Mouse (Mus musculus) myocyte (in vitro differentiated cells): ENCODE results near the gene Fbxo21. TPM values are rescaled to one million over a fixed set of nuclear protein-coding genes. Genes with fewer than 3 reads are reported as not detected.

Experiments used
- H3K27me3 ChIP-seq: one replicate; pipeline ENCODE4 v1.6.1; 2011; ENCODE audit not compliant: control insufficient read depth, insufficient read depth, insufficient read length
- H3K36me3 ChIP-seq: one replicate; pipeline ENCODE4 v1.6.1; 2011; ENCODE audit not compliant: control insufficient read depth, insufficient read depth
- H3K4me2 ChIP-seq: one replicate; pipeline ENCODE4 v1.6.1; 2011; ENCODE audit warnings: low read depth, control low read depth
- H3K4me3 ChIP-seq: one replicate; pipeline ENCODE4 v1.5.1; 2011; ENCODE audit warnings: mild to moderate bottlenecking, control low read depth, moderate library complexity
- H3K79me2 ChIP-seq: one replicate; pipeline ENCODE4 v1.6.1; 2011; ENCODE audit not compliant: control insufficient read depth, insufficient read depth
- H3ac ChIP-seq: one replicate; pipeline ENCODE4 v1.6.1; 2011; ENCODE audit not compliant: control insufficient read depth, insufficient read length
- CEBPB ChIP-seq: IDR thresholded peaks from 2 replicates; pipeline ENCODE4 v1.6.1; 2011; ENCODE audit warnings: mild to moderate bottlenecking, moderate library complexity; ENCODE audit not compliant: poor library complexity, insufficient read depth, severe bottlenecking
- E2F4 ChIP-seq: IDR thresholded peaks from one replicate; pipeline ENCODE4 v1.6.1; 2011; ENCODE audit warnings: mild to moderate bottlenecking, control low read depth, moderate library complexity; ENCODE audit not compliant: insufficient read depth
- MAX ChIP-seq: IDR thresholded peaks from one replicate; pipeline ENCODE4 v1.6.1; 2011; ENCODE audit warnings: low read depth, mild to moderate bottlenecking, control low read depth
- MYOD1 ChIP-seq, 3 experiments: IDR thresholded peaks; one replicate each; pipeline ENCODE4 v1.6.1; 2011; ENCODE audit warnings: control low read depth in 2 of 3, low read depth in 2 of 3, mild to moderate bottlenecking in 2 of 3, moderate library complexity in 1 of 3; ENCODE audit not compliant: insufficient read length in 2 of 3, control insufficient read depth in 1 of 3
- MYOG ChIP-seq, 3 experiments: IDR thresholded peaks; one replicate each; pipeline ENCODE4 v1.6.1; 2011; ENCODE audit warnings: control low read depth in 2 of 3, low read depth in 2 of 3, mild to moderate bottlenecking in 2 of 3; ENCODE audit not compliant: insufficient read length in 2 of 3, control insufficient read depth in 1 of 3, insufficient read depth in 1 of 3
- POLR2A ChIP-seq: IDR thresholded peaks from one replicate; pipeline ENCODE4 v1.6.1; 2011; ENCODE audit warnings: low read depth, mild to moderate bottlenecking, control low read depth, moderate library complexity; ENCODE audit not compliant: insufficient read length
- POLR2AphosphoS2 ChIP-seq: IDR thresholded peaks from one replicate; pipeline ENCODE4 v1.6.1; 2011; ENCODE audit warnings: low read depth, control low read depth; ENCODE audit not compliant: insufficient read length
- REST ChIP-seq: IDR thresholded peaks from one replicate; pipeline ENCODE4 v1.6.1; 2011; ENCODE audit warnings: mild to moderate bottlenecking, control low read depth, moderate library complexity; ENCODE audit not compliant: insufficient read depth, insufficient read length
- SRF ChIP-seq: IDR thresholded peaks from one replicate; pipeline ENCODE4 v1.6.1; 2011; ENCODE audit warnings: low read depth; ENCODE audit not compliant: control insufficient read depth, insufficient read length
- TCF12 ChIP-seq: IDR thresholded peaks from one replicate; pipeline ENCODE4 v1.6.1; 2011; ENCODE audit warnings: mild to moderate bottlenecking, control low read depth; ENCODE audit not compliant: poor library complexity, insufficient read depth, severe bottlenecking
- TCF3 ChIP-seq: IDR thresholded peaks from one replicate; pipeline ENCODE4 v1.6.1; 2011; ENCODE audit warnings: low read depth, control low read depth; ENCODE audit not compliant: insufficient read length
- USF1 ChIP-seq: IDR thresholded peaks from one replicate; pipeline ENCODE4 v1.6.1; 2011; ENCODE audit warnings: low read depth, mild to moderate bottlenecking, control low read depth, moderate library complexity
- polyA plus RNA-seq: library from polyadenylated mRNA; unstranded; fragments of >200 nt; fragmentation: generic; extraction: Trizol; gene quantifications from one replicate; pipeline ENCODE4 v1.2.1, GENCODE M21; 2012; ENCODE audit warnings: missing spikeins

Gene Fbxo21
- polyA plus RNA-seq, 1 experiment: 9.9 TPM

DNA sequence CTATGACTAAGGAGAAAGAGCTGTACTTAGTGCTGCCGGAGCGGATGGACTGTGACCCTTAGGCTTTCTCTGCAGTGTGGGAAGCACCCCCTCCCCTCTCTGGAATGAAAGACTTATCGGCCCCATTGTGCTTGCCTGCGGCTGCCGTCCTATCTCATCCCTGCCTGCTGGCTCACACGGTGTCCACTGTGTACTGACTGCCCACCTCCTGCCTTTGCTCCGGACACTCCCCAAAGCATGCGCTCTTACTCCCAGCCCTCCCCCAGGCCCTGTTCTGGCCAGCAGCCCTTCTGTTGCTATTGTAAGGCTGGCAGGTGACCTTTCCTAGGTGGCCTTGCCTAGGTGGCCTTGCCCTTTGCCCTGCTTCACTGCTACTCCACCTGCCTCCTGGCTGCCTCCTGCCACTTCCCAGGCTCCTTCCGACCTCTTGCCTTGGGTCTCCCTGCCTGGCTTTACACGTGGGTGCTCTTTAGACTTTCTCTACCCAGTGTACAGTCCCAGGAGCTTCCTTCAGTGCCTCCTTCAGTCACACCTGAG lies 21.0 kb downstream of the Fbxo21 start:
- Histone ChIP-seq H3K79me2 (no peaks in the 10 kb centered on the region), H3ac (no peak overlapping the region), H3K27me3 (no peaks in the 10 kb centered on the region), H3K4me2 (no peak overlapping the region), H3K36me3 (no peaks in the 10 kb centered on the region), H3K4me3 (no peak overlapping the region)
- TF ChIP-seq POLR2A (no peak), MYOD1 (IDR thresholded peaks at IDR 0.05; ENCODE audit: control insufficient read depth in 1 of 3, insufficient read length in 2 of 3, low read depth in 2 of 3) (no peak), TCF12 (no peak), CEBPB (no peak), MYOG (IDR thresholded peaks at IDR 0.05; ENCODE audit: control insufficient read depth in 1 of 3, insufficient read depth in 1 of 3, insufficient read length in 2 of 3, low read depth in 2 of 3) (no peak), SRF (no peak)

DNA sequence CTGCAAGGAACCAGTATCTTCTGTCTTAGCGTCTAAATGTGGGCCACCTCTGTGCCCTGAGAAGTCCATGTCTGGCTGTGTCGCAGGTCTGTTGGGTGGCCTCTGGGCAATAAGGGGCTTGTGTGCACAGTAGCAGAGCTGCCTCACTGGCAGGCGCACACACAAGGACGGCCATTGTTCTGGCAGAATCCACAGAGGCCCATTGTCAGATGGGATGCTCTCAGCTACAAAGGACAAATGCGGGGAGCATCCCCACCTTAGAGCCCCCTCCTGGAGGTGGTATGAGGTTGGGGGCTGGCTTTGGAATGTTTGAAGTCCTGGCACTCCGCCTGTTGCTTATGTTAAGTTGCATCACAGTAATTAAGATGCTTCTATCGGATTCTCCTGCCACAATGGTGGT lies 22.5 kb downstream of the Fbxo21 start:
- Histone ChIP-seq H3K27me3 (no peaks in the 10 kb centered on the region), H3K4me3 (no peak overlapping the region), H3K79me2 (no peaks in the 10 kb centered on the region), H3K36me3 (no peaks in the 10 kb centered on the region), H3K4me2 (no peak overlapping the region), H3ac (no peak overlapping the region)
- TF ChIP-seq E2F4: no peak
- TF ChIP-seq USF1: no peak
- TF ChIP-seq POLR2AphosphoS2: no peak
- no peak for TF ChIP-seq SRF
- no peak for TF ChIP-seq TCF3
- TF ChIP-seq REST: no peak
- TF ChIP-seq POLR2A: no peak
- TF ChIP-seq TCF12: no peak
- TF ChIP-seq MYOD1 (IDR thresholded peaks at IDR 0.05; ENCODE audit: control insufficient read depth in 1 of 3, insufficient read length in 2 of 3, low read depth in 2 of 3): no peak
- TF ChIP-seq MYOG (IDR thresholded peaks at IDR 0.05; ENCODE audit: control insufficient read depth in 1 of 3, insufficient read depth in 1 of 3, insufficient read length in 2 of 3, low read depth in 2 of 3): no peak
- TF ChIP-seq CEBPB: no peak
- TF ChIP-seq MAX: no peak

- TF ChIP-seq POLR2AphosphoS2: no peak
- TF ChIP-seq SRF: no peak
- no peak for TF ChIP-seq MAX
- no peak for TF ChIP-seq MYOD1 (IDR thresholded peaks at IDR 0.05; ENCODE audit: control insufficient read depth in 1 of 3, insufficient read length in 2 of 3, low read depth in 2 of 3)
- no peak for TF ChIP-seq USF1
- TF ChIP-seq TCF12: no peak
- no peak for TF ChIP-seq CEBPB
- no peak for TF ChIP-seq POLR2A
- TF ChIP-seq MYOG (IDR thresholded peaks at IDR 0.05; ENCODE audit: control insufficient read depth in 1 of 3, insufficient read depth in 1 of 3, insufficient read length in 2 of 3, low read depth in 2 of 3): no peak
- no peak for TF ChIP-seq TCF3
- no peak for TF ChIP-seq E2F4
- TF ChIP-seq REST: no peak
- no peak overlapping the region for H3K4me3 ChIP-seq
- H3K4me2 ChIP-seq: no peak overlapping the region
- no peak overlapping the region for H3ac ChIP-seq
- no peaks in the 10 kb centered on the region for H3K27me3 ChIP-seq
- H3K36me3 ChIP-seq: no peaks in the 10 kb centered on the region
- no peaks in the 10 kb centered on the region for H3K79me2 ChIP-seq
These were observed 23.1 kb downstream of the Fbxo21 start for GRCm38 (mm10) chr5:117999584-117999983.

DNA sequence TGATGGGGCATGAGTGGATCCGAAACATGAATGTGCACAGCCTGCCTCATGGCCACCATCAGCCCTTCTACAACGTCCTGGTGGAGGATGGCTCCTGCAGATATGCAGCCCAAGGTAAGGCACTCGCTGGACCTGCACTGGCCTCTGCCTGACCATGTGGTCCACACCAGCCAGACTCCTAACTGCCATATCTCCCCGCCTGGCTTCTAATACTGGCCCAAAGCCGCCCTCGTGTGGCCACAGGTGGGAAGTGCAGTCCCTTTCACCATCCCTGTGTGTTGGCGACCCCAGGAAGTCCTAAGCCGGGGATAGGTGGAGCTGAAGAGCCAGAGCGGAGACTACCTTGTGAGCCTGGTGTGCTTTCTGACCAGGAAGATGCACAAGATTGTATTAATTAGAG lies 25.5 kb downstream of the Fbxo21 start:
- no peaks in the 10 kb centered on the region for H3K79me2 ChIP-seq
- no peaks in the 10 kb centered on the region for H3K36me3 ChIP-seq
- no peak overlapping the region for H3ac ChIP-seq
- no peak overlapping the region for H3K4me2 ChIP-seq
- H3K27me3 ChIP-seq: no peaks in the 10 kb centered on the region
- TF ChIP-seq POLR2A: no peak
- no peak for TF ChIP-seq TCF12
- no peak for TF ChIP-seq MAX
- no peak for TF ChIP-seq SRF
- TF ChIP-seq USF1: no peak
- no peak for TF ChIP-seq POLR2AphosphoS2
- TF ChIP-seq MYOG (IDR thresholded peaks at IDR 0.05; ENCODE audit: control insufficient read depth in 1 of 3, insufficient read depth in 1 of 3, insufficient read length in 2 of 3, low read depth in 2 of 3): no peak
- no peak overlapping the region for H3K4me3 ChIP-seq

DNA sequence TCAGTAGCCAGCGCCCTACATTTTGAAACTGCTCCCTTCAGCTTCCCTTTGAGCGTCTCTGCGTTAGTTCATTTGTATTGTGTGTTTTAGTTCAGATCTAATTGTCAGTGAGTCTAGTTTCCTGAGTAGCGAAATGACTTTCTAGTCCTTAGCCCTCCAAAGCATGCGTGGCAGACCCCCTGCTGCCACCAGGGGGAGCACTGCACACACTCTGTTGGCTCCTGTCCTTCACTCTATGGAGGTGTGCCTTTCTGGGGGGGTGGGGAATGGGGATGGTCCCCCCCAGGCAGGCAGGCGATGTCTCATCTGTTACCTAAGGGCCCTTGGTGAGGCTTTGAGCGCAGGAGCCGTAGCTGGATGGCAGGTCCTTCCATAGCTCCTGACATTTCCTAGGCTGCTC lies 28.1 kb downstream of the Fbxo21 start:
- Histone ChIP-seq H3ac (no peak overlapping the region), H3K4me2 (no peak overlapping the region), H3K4me3 (no peak overlapping the region), H3K36me3 (no peaks in the 10 kb centered on the region), H3K79me2 (no peaks in the 10 kb centered on the region), H3K27me3 (no peaks in the 10 kb centered on the region)
- TF ChIP-seq TCF12 (no peak), MAX (no peak), MYOG (IDR thresholded peaks at IDR 0.05; ENCODE audit: control insufficient read depth in 1 of 3, insufficient read depth in 1 of 3, insufficient read length in 2 of 3, low read depth in 2 of 3) (no peak), REST (no peak), E2F4 (no peak), USF1 (no peak)
